Mouse (Mus musculus): ENCODE measurements around the gene Ntn4. TPM values are rescaled to one million over a fixed set of nuclear protein-coding genes. Genes with fewer than 3 reads are reported as not detected.

Gene Ntn4
- polyA plus RNA-seq, 1 experiment = 0.48 TPM

DNA sequence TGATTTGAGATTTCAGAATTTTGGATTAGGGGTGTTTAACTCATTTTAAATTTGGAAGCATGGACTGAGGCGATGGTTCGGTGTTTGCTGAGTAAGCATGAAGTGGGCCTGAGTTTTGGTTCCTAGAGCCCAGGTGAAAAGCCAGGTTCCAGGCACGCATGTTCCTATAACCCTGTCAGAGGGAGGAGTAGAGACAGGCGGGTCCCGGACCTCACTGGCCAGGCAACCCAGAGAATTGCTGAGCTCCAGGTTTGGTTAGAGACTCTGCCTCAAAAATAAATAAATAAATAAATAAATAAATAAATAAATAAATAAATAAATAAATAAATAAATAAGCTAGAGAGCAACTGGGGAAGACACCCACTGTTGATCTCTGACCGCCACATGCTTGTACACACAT, 46.1 kb downstream of the Ntn4 start:
- TF ChIP-seq FOSL1 (IDR thresholded peaks at IDR 0.05; ENCODE audit: insufficient read depth, low read length, poor library complexity, severe bottlenecking) (no peak), MYOG (IDR thresholded peaks at IDR 0.05; ENCODE audit: control insufficient read depth, extremely low read depth, insufficient read length) (no peak), USF1 (IDR thresholded peaks at IDR 0.05; ENCODE audit: low read depth) (no peak), MAX (IDR thresholded peaks at IDR 0.05) (no peak), CEBPB (IDR thresholded peaks at IDR 0.05; ENCODE audit: low read depth) (no peak)
- Histone ChIP-seq H3K79me2 (ENCODE audit: control insufficient read depth, insufficient read depth) (no peaks in the 10 kb centered on the region), H3K4me3 (ENCODE audit: insufficient read depth, poor library complexity, severe bottlenecking) (no peak overlapping the region), H3K36me3 (ENCODE audit: control insufficient read depth, insufficient read depth) (no peaks in the 10 kb centered on the region), H3ac (ENCODE audit: control insufficient read depth, insufficient read length, low read depth) (no peak overlapping the region), H3K27me3 (ENCODE audit: control insufficient read depth, insufficient read depth, insufficient read length) (no peaks in the 10 kb centered on the region), H3K79me3 (ENCODE audit: low read depth) (no peaks in the 10 kb centered on the region)

DNA sequence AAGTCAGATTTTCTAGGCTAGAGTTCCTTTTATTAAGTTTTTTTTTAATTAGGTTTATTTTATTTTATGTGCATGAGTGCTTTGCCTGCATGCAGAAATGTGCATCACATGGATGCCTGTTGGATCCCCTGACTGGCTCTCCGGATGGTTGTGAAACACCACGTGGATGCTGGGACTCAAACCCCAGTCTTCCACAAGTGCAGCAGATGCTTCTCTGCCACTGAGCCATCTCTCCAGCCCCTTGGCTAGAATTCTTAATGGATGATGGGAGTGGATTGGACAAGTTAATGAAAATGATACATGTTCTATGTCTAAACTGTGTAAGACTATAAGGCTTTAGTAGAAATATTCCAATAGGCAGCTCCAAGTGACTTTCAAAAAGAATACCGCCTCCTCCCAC, 47.3 kb downstream of the Ntn4 start:
- Histone ChIP-seq H3K36me3 (ENCODE audit: control insufficient read depth, insufficient read depth) (no peaks in the 10 kb centered on the region), H3K79me3 (ENCODE audit: low read depth) (no peaks in the 10 kb centered on the region), H3K4me3 (ENCODE audit: insufficient read depth, poor library complexity, severe bottlenecking) (no peak overlapping the region), H3K79me2 (ENCODE audit: control insufficient read depth, insufficient read depth) (no peaks in the 10 kb centered on the region), H3ac (ENCODE audit: control insufficient read depth, insufficient read length, low read depth) (no peak overlapping the region), H3K27me3 (ENCODE audit: control insufficient read depth, insufficient read depth, insufficient read length) (no peaks in the 10 kb centered on the region)
- TF ChIP-seq FOSL1 (IDR thresholded peaks at IDR 0.05; ENCODE audit: insufficient read depth, low read length, poor library complexity, severe bottlenecking) (no peak), CTCF (IDR thresholded peaks at IDR 0.05; ENCODE audit: control insufficient read depth, insufficient read depth, insufficient read length) (no peak), MAX (IDR thresholded peaks at IDR 0.05) (no peak), MYOG (IDR thresholded peaks at IDR 0.05; ENCODE audit: control insufficient read depth, extremely low read depth, insufficient read length) (no peak), CEBPB (IDR thresholded peaks at IDR 0.05; ENCODE audit: low read depth) (no peak), USF1 (IDR thresholded peaks at IDR 0.05; ENCODE audit: low read depth) (no peak), MYOD1 (IDR thresholded peaks at IDR 0.05; ENCODE audit: control insufficient read depth, insufficient read length, low read depth) (no peak)

DNA sequence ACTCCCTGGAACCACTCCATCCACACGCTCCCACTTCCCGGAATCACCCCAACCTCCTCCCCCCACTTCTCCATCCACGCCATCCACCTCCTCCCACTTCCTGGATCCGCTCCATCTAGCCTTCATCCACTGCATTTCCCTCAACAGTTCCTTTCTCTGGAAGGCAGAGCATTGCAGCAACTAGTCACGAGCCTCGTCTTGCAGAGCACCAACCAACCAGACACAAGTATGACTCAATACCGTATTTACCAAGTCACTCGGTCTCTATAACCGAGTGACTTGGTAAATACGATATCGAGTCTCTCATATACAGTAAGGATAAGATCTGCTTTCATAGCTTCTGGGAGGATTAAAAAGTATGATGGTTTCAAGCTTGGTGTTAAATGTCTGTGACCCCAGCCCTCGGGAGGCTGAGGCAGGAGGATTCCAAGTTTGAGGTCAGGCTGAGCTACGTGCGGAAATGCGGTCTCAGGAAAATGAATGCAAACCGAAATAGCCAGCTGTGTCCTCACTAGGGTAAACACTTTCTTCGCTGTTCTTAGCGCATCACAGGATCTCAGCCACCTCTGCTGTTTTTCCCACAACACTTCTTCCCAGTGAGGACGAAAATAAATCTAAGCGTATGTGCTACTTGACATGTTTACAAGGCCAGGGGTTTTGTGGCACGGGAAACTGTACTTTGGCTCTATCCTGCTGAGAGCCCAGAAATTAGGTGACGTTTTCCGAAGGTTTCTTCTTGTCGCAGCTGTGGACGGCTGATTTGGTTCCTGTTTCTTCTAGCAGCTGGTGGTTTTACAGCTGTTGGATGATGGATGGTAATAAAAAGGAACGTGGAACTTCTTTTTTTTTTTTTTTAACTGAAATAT, 48.1 kb downstream of the Ntn4 start:
- H3ac ChIP-seq (ENCODE audit: control insufficient read depth, insufficient read length, low read depth) = peak overlapping the region; percentile 15
- H3K36me3 ChIP-seq (ENCODE audit: control insufficient read depth, insufficient read depth) = no peaks in the 10 kb centered on the region
- H3K4me3 ChIP-seq (ENCODE audit: insufficient read depth, poor library complexity, severe bottlenecking) = no peak overlapping the region
- no peaks in the 10 kb centered on the region for H3K79me3 ChIP-seq (ENCODE audit: low read depth)
- no peaks in the 10 kb centered on the region for H3K27me3 ChIP-seq (ENCODE audit: control insufficient read depth, insufficient read depth, insufficient read length)
- H3K79me2 ChIP-seq (ENCODE audit: control insufficient read depth, insufficient read depth) = no peaks in the 10 kb centered on the region
- TF ChIP-seq CTCF (IDR thresholded peaks at IDR 0.05; ENCODE audit: control insufficient read depth, insufficient read depth, insufficient read length) = no peak
- TF ChIP-seq USF1 (IDR thresholded peaks at IDR 0.05; ENCODE audit: low read depth) = no peak
- no peak for TF ChIP-seq FOSL1 (IDR thresholded peaks at IDR 0.05; ENCODE audit: insufficient read depth, low read length, poor library complexity, severe bottlenecking)
- no peak for TF ChIP-seq MYOG (IDR thresholded peaks at IDR 0.05; ENCODE audit: control insufficient read depth, extremely low read depth, insufficient read length)
- no peak for TF ChIP-seq MYOD1 (IDR thresholded peaks at IDR 0.05; ENCODE audit: control insufficient read depth, insufficient read length, low read depth)
- no peak for TF ChIP-seq CEBPB (IDR thresholded peaks at IDR 0.05; ENCODE audit: low read depth)
- TF ChIP-seq MAX (IDR thresholded peaks at IDR 0.05) = no peak

DNA sequence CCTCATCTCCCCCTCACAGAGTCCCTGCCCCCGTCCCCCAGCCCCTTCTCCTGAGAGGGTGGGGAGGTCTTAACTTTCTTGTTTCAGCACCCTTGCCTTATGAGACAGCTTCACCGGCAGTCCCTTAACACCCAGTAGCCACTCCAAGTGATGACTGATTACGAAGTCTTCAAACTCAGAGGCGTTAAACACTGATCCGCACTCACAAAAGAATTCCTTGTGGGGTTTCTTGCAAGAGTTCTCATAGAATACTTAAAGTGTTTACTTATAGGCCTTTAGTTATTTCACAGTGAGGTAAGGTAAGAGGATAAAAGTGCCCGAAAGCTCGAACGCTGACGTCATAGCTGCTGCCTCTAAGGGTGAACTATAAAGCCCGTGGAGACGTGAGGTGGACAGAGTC, 50.9 kb downstream of the Ntn4 start:
- H3K79me2 ChIP-seq (ENCODE audit: control insufficient read depth, insufficient read depth) = no peaks in the 10 kb centered on the region
- no peaks in the 10 kb centered on the region for H3K36me3 ChIP-seq (ENCODE audit: control insufficient read depth, insufficient read depth)
- H3K4me3 ChIP-seq (ENCODE audit: insufficient read depth, poor library complexity, severe bottlenecking) = no peak overlapping the region
- H3K27me3 ChIP-seq (ENCODE audit: control insufficient read depth, insufficient read depth, insufficient read length) = no peaks in the 10 kb centered on the region
- H3K79me3 ChIP-seq (ENCODE audit: low read depth) = no peaks in the 10 kb centered on the region
- TF ChIP-seq MAX (IDR thresholded peaks at IDR 0.05) (no peak), MYOG (IDR thresholded peaks at IDR 0.05; ENCODE audit: control insufficient read depth, extremely low read depth, insufficient read length) (no peak), CEBPB (IDR thresholded peaks at IDR 0.05; ENCODE audit: low read depth) (no peak), CTCF (IDR thresholded peaks at IDR 0.05; ENCODE audit: control insufficient read depth, insufficient read depth, insufficient read length) (no peak), FOSL1 (IDR thresholded peaks at IDR 0.05; ENCODE audit: insufficient read depth, low read length, poor library complexity, severe bottlenecking) (no peak), MYOD1 (IDR thresholded peaks at IDR 0.05; ENCODE audit: control insufficient read depth, insufficient read length, low read depth) (no peak), USF1 (IDR thresholded peaks at IDR 0.05; ENCODE audit: low read depth) (no peak)
- H3ac ChIP-seq (ENCODE audit: control insufficient read depth, insufficient read length, low read depth) = no peak overlapping the region

DNA sequence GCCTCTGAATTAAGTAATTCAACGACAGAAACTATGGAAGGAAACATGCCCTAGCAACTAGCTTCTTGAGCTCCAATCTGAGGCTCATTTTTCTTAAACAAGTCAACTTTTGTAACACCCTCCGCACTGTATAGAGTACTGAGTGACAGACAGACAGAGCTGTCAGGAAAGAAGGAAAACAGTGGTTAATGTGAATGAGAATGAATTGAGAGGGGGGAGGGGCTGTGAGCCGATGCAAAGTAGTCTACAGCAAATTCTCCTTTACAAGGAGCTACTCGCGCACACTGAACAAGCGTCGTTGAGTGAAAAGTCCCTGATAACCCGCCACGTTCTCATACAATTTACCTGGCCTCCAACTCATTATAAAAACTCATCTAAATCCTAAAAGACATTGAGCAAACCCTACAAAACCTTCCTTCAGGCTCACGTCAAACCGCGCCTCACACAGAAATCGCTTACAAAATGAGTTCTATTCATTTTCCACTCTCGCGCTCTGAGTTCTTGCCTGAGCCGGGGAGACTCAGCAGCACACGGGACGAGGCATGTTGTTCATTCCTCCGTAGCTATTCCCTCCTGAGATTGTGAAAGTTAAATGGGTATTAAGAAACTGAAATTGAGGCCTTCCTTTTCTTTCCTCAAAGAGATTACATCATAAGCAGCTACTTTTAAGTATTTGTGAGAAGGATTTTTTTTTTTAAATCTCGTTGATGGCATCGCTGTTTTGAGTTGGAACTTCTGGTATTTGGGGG, 54.7 kb downstream of the Ntn4 start:
- H3K4me3 ChIP-seq (ENCODE audit: insufficient read depth, poor library complexity, severe bottlenecking) = no peak overlapping the region
- H3ac ChIP-seq (ENCODE audit: control insufficient read depth, insufficient read length, low read depth) = no peak overlapping the region
- H3K79me2 ChIP-seq (ENCODE audit: control insufficient read depth, insufficient read depth) = no peaks in the 10 kb centered on the region
- H3K27me3 ChIP-seq (ENCODE audit: control insufficient read depth, insufficient read depth, insufficient read length) = no peaks in the 10 kb centered on the region
- H3K79me3 ChIP-seq (ENCODE audit: low read depth) = no peaks in the 10 kb centered on the region
- no peaks in the 10 kb centered on the region for H3K36me3 ChIP-seq (ENCODE audit: control insufficient read depth, insufficient read depth)
- TF ChIP-seq MAX (IDR thresholded peaks at IDR 0.05) (no peak), CEBPB (IDR thresholded peaks at IDR 0.05; ENCODE audit: low read depth) (no peak), FOSL1 (IDR thresholded peaks at IDR 0.05; ENCODE audit: insufficient read depth, low read length, poor library complexity, severe bottlenecking) (no peak), MYOG (IDR thresholded peaks at IDR 0.05; ENCODE audit: control insufficient read depth, extremely low read depth, insufficient read length) (no peak), CTCF (IDR thresholded peaks at IDR 0.05; ENCODE audit: control insufficient read depth, insufficient read depth, insufficient read length) (no peak), MYOD1 (IDR thresholded peaks at IDR 0.05; ENCODE audit: control insufficient read depth, insufficient read length, low read depth) (no peak), USF1 (IDR thresholded peaks at IDR 0.05; ENCODE audit: low read depth) (no peak)
